Mouse (Mus musculus) telencephalon, adult 2 months (tissue): ENCODE data around the gene Ifi47.
"Not testable (repeated sequence)": the region's sequence is repeated elsewhere in the genome, so short reads cannot be mapped to it uniquely, and the experiment has no call there.

Experiments
- DNase-seq: peaks from one replicate; pipeline ENCODE4 v3.0.0-alpha.2; 2011; ENCODE audit warnings: low read depth, low spot score

Ifi47 gene

DNA sequence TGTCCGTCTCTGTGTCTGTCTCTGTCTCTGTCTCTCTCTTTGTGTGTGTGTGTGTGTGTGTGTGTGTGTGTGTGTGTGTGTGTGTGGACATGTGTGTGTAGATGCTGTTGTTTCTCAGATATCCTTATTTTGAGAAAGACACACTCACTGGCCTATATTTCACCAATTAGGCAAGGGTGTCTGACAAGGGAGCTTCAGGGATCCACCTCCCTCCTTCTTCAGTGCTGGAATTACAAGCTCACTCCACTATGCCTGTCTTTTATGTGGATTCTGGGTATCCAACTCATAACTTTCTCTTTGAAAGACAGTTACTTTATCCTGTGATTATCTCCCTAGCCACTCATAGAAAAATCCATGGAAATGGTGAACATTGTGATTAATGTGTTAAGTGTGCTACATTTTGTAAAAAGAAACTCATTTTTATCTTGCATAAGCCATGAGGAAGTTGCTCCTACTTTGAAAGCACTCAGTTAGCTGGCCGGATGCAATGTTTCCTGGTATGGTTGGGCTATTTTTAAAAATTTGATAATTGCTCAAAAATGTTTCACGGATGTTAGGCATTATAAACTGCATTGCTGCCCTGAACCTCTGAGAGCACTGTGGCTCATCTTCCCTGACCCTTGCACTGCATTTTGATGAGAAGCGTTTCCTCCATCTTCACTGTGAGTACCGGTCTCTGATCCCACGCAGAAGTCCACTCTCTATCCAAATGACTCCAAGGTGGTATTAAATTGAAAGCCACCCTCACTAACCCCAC is at the start of gene Ifi47:
Gene Ifi47, plus strand, starts transcription at position 587 of the 757 bp plus-strand sequence.
- not testable (repeated sequence) for DNase-seq

DNA sequence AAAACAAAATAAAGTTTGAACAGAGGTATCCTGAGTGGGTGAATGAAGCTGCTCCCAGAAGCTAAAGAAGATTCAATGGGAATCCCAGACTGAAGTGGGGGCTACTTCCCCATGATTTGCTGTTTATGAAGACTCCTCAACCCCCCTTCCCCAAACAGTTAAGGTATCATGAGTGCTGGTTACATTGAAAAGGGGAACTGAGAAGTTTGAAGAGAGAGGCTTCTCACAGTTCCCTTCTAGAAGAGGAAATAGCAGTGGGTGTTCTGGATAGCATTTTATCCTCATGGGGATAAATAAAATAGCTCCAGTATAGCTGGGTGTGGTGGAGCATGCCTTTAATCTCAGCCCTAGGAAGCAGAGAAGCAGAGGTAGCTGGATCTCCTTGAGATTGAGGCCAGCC is 26.3 kb upstream of the Ifi47 start:
- DNase-seq: not testable (repeated sequence)

DNA sequence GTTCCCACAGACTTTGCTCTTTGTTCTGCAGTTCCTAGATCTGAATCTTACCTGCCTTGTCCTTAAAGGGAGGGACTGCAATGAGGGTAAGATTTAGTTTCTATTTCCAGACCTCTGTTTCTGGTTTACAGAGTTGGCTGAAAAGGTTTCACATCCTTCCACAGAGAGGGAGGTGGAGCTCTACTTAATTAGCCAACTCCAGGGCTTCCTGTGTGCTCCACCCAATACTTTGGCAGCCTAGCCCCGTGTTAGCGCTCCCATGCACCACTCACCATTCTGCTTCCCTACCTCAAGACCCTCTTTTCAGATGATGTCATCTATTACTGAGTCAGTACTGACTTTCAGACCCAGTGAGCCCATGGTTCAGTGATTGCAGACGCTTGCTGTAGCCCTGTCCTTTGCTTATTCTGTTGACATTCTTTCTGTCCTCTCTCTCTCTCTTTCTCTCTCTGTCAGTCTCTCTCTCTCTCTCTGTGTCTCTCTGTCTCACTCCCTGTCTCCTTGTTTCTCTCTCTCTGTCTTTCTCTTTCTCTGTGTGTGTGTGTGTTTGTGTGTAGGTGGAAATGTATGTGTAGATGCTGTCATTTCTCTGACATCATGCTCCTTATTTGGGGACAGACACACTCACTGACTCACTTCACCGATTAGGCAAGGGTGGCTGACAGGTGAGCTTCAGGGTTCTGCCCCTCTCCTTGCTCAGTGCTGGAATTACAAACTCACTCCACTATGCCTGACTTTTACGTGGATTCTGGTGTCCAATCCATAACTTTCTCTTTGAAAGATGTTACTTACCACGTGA is 25.1 kb upstream of the Ifi47 start, which contains the start of gene 9930111J21Rik2:
Gene 9930111J21Rik2, minus strand, starts transcription at position 150 of the 799 bp plus-strand sequence.
- not testable (repeated sequence) for DNase-seq

DNA sequence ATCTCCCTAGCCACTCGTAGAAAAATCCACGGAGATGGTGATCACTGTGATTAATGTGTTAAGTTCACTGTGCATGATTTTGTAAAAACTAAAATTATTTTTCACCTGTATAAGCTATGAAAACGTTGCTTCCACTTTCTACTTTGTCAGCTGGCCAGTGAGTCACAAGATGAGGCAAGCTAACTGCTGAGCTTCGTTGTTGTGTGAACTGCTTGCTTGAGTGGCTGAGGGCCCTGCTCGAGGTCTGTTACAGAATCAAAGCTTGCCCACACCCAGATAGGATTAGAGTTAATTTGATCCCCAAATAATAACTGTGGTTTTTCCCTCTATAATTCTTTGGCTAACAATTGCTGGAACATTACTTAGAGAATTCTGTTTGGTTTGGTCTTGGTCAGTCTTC is 24.5 kb upstream of the Ifi47 start:
- not testable (repeated sequence) for DNase-seq

DNA sequence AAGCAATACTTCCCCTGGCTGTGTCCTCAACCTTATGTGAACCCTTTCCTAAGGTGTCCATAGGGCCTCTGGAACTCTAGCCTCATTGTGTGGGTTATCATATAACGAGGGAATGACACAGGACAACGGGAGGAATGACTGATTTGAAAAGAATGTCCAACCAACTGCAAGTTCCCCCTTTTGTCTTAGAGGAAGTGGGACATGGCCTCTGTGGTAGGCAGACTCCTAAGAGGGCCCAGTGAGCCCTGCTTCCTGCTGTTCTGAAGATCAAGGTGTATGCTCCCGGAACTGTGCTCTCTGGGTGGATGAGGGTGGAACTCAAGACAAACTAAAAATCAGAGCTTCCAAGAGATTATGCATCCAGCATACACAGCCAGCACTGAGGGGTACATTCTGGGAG is 16.3 kb upstream of the Ifi47 start:
- DNase-seq: not testable (repeated sequence)

DNA sequence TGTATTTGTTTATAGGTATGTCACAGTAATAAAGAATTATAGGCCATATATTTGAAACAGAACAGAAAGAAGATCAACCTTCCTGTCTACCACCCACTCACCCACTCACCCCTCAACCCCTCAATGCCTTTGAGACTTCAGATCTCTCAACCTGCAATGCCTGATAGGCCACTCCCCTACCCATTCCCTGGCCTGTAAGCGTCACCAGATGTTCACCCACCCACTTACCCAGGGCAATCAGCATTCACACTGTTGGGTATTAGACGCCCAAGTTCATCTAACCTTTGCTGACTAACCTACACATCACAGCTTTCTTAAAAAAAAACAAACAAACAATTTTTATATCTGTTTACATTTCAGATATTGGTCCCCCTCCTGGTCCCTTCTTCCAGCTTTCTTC is 14.5 kb upstream of the Ifi47 start:
- DNase-seq: not testable (repeated sequence)

DNA sequence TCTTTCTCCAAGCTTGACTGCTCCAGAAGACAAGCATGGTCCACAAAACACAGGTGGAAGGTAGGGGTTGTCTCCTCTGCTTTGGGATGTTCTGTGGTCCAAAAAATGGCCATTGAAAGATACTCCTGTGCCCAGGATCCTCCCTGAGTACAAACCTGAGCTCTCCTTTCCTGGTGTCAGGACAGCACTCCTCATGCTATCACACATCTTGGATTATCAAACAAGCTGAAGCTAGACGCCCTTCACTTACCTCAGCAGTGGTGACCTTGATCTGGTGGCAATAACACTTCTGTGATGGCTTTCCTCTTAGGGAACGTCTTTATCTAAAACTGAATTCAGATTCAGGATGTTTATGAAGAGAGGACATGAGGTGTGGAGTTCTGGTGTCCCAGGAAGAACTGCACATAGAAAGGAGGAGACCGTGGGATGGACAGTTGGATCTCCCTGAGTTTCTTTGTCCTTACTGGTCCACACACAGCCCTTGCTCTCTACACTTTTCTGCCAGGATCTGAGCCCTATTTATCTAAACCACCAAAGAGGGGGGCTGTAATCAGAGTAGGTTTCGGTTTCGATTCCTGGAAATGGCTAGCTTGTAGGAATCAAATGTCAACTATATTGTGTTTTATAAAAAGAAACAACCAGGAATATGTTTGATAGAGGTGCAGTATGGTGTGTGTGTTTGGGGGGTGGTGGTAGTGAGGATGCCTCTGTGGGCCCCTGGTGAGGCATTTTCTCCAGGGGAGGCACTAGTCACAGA is 12.5 kb upstream of the Ifi47 start, which contains the start of gene Tgtp2:
Gene Tgtp2, minus strand, starts transcription at position 494 of the 757 bp plus-strand sequence.
- not testable (repeated sequence) for DNase-seq

DNA sequence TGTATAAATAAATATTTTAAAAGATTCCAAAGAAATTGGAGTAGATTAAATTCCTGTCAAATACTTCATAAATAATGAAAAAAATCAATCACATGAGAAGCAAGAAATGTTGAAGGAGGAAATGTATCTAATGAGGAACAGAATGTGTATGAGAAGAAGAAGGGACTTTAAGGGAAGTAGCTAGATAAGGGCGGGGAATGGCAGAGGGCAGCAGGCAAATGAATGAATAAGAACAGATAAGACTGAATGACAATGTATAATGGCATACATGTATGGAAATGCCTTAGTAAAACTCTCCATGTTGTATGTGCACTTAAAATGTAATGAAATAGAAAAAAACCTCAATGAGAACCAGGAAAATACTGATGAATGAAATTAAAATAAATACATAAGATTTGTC is 8.0 kb upstream of the Ifi47 start:
- no peak for DNase-seq

DNA sequence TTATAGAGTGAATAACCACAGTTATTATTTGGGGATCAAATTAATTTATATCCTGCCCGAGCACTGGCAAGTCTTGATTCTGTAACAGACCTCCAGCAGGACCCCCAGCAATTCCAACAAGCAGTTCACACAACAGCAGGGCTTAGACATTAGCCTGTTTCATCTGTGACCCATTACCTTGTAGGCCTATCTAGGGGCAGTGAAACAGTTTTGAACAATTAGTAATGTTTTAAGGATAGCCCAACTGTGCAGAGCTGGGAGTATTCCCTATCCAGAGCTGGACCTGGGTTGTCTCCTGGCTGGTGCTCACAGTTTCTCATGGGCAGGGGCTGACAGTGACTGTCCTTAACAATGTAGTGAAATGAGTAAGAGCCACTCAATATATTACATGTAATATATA is 625 bp downstream of the Ifi47 start:
- DNase-seq: no peak

DNA sequence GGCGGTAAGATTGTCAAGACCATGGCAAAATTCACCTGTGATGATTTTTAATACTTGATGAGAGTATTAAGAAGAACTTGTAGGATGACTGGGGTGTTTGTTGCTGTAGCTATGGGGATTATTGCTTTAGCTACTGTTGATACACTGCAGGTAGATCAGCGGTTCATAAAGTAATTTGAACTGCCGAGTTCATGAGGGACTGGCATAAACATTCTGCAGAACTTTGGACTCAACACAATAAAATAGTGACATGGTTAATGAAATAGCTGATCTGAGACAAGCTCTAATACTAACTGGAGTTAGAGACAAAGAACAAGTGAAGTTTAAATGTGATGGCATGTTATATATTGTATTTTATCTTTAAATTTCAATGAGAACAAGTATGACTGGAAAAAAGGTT is 2.3 kb downstream of the Ifi47 start:
- no peak for DNase-seq

DNA sequence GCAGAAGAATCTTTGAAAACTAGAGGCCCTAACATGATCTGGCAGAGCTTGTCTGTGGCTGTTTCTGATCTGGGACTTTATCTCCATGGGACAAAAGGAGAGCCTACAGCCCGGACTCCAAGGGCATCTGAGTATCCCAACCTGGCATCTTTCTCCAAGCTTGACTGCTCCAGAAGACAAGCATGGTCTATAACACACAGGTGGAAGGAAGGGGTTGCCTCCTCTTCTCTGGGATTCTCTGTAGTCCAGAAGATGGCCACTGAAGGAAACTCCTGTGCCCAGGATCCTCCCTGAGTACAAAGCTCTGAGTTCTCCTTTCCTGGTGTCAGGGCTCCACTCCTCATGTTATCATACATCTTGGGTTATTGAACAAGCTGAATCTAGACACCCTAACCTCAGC is 4.2 kb downstream of the Ifi47 start:
- DNase-seq: no peak

DNA sequence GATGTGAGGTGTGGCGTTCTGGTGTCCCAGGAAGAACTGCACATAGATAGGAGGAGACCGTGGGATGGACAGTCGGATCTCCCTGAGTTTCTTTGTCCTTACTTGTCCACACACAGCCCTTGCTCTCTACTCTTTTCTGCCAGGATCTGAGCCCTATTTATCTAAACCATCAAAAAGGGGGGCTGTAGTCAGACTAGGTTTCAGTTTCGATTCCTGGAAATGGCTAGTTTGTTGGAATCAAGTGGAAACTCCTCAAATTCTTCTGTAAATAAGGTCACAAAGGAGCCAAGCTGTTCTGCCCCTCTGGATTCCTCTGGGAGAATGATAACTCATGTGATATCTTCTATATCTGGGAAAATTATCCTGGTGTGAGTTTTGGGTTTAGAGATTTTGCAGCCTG is 5.0 kb downstream of the Ifi47 start:
- DNase-seq: no peak

DNA sequence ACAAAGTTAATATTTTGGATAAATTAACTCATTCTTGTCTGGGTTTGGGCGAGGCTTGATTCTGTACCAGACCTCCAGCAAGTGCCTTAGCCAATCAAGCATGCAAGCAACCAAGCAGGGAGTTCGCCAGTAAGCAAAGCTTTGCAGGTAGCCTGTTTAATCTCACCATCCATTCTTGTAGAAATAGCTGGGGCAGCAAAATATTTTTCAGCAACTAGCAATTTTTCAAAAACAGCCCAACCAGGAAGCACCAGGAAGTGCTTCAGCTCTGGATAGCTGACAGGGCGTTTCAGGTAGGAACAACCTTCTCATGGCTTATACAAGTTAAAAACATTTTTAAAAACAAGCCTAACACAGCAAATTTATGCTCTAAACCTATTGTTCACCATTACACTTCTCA is 5.5 kb downstream of the Ifi47 start:
- no peak for DNase-seq

DNA sequence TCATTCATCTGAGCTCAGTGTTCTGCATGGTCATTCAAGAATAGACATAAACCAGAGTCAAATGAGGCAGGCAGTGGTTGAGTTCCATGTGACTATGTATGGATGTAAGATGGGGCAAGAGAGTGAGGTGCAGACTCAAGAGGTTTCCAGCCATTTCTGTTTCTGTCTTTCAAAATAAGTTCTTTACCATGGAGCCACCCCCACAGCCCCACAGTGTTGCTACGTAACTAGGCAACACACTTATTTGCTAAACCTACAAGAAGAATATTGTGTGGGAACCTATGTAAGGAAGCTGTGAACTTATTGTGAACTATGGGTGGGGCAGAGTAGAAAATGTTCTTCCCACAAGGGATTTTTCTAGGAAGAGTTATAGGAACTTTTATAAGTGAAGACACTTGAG is 6.8 kb downstream of the Ifi47 start:
- peak; percentile 36 for DNase-seq

DNA sequence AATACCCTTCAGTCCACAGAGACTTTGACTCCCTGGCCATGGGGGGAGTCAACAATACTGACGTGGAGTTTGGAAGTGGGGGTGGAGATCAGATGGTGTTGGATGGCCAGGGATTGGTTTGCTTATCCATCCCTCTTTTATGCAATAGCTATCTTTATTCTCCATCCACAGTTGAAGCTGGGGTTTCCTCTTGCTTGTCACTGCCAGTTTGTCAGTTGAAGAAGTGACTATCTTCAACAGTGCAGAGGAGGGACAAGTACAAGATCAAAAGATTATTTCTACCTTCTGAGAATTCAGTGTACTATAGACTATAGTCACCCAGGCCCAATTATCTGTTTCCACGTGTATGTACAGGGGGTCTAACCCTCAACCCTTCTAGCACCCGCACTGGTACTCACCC is 7.4 kb downstream of the Ifi47 start:
- DNase-seq: no peak

DNA sequence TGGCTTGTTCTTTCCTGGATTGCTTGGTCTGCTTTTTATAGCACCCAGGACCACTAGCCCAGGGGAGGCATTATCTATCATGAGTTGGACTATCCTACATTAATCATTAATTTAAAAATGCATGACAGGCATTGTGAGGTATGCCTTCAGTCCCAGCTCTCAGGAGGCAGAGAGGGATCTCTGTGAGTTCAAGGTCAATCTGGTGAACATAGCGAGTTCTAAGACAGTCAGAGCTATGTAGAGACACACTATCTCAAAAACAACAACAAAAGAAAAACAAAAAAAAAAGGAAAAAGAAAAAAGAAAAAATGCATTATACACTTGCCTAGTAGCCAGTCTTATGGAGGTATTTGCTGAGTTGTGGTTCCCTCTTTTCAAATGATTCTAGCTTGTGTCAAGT is 8.0 kb downstream of the Ifi47 start:
- no peak for DNase-seq

DNA sequence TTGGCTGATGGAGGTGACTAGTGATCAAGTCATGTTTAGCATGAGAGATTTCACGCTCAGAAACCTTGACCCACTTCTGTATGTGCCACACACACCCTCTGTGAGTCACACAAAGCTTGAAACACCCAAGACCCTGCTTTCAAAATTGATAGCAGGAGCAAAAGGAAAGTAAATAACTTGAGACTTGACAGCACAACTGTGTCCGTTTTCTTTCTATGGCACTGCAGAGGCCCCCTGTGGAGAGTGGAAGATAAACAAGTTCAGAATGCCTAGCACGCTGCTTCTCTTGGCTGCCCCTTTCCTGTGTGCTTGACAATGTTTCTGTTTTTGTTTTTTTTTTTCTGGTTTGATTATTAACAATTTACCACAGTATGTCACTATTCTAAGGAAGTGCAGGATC is 8.5 kb downstream of the Ifi47 start:
- no peak for DNase-seq

DNA sequence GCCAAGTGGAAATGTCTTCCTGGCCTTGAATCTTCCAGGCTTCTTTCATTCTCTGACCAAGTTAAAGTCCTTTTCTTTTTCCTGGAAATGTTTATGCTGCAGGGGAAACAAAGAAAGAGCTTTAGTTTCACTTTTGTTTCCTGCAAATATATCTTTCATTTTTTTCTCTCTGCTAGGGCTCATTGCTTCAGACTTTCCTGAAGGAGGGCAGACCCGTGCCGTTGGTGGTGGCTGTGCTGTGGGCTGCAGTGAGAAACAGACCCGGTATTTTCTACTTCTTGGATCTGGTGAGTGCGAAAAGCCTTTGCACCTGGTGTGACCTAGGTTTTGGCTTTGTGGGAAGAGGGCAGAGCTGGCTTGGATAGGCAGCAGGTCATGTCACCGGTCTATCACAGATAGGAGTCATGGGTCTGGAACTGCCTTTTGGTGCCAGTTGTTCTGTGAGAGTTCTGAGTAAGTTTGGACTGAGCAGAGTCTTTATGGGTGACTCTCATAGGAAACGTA is 10.5 kb downstream of the Ifi47 start:
- no peak for DNase-seq

DNA sequence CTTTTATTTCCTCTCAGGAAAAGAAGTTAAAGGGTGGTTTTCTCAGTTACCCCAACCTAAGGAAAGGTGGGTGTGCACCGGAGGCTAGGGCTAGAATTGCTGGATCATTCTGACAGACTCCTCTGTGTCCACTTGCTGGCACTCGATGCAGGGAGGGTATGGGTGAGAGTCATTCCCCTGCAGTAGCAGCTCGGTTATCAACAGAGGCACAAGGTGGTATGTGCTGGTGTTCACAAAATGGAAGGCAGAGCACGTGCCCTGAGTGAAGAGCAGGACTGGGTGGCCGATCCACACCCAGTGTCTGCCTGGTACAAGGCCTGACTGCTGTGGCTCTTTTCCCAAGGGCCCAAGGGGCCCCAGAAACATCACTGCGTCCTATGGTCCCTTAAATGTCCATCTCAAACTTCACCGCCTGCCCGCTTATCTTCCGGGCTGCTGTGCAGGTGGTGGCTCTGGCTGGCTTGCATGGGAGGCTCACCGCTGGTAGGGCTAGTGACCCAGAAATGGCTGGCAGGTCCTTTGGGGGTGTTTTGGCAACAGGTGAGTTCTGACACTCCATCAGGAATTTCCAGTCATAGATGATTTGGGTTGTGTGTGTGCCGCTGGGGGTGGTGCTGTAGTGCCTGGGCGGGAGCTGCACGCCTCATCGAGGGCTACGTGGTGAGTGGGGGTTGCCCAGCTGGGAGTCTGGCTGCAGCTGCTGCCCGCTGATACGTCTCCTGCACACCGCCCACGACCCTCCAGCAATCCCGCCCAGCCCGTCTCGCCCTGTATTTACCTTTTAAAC is 11.6 kb downstream of the Ifi47 start:
- DNase-seq: no peak

DNA sequence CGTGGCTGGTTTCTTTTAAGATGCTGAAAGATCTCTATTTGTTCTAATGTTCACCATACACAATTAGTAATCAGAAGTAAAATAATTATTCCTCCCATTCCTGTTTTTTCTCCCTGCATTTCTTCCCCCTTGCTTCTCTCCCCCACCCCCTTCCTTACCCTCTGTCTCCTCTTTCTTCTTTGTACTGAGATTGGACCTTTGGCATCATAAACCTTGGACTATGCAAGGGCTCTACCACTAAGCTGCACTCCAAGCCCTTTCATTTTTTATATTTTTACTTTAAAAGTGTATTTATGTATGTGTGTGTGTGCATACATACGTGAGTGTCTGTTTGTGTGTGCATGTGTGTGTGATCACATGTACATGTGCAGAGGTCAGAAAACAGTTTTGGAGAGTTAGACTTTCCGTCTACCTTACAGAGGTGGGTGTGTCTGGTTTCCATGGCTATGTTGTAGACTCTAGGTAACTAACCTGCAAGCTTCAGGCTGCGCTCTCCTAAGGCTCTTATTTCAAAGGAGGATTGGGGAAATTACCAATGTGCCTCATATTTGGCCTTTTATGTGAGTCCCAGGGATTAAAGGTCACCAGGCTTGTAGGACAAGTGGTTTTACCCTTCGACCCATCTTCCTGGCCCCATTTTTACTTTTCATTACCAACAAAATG is 12.7 kb downstream of the Ifi47 start:
- DNase-seq: no peak
